Mouse (Mus musculus) limb, embryonic 12.5 days (tissue): ENCODE data around the gene Itsn1. TPM values are rescaled to one million over a fixed set of nuclear protein-coding genes. Genes with fewer than 3 reads are reported as not detected.
A peak's percentile ranks its signal among the peaks of the same experiment; 100 is the strongest.

Experiments
- ATAC-seq: fragments of 200-750 bp; cut with Nextera tagmentation; 2 replicates; pipeline ENCODE4 v1.8.0; 2017; ENCODE audit warnings: low read depth, moderate TSS enrichment; ENCODE audit not compliant: insufficient number of reproducible peaks, insufficient read depth, low FRiP score, low TSS enrichment
- H3K27ac ChIP-seq: fragments of 300-500 bp; sonication (generic); 2 replicates; pipeline ENCODE4 v1.5.1; 2016; ENCODE audit warnings: mild to moderate bottlenecking, moderate library complexity
- H3K27me3 ChIP-seq: fragments of 300-500 bp; sonication (generic); 2 replicates; pipeline ENCODE4 v1.6.1; 2016; ENCODE audit warnings: mild to moderate bottlenecking, moderate library complexity
- H3K36me3 ChIP-seq: fragments of 300-500 bp; sonication (generic); 2 replicates; pipeline ENCODE4 v1.6.1; 2016; ENCODE audit warnings: mild to moderate bottlenecking, moderate library complexity
- H3K4me1 ChIP-seq: fragments of 300-500 bp; sonication (generic); replicated peaks from 2 replicates; pipeline ENCODE4 v1.6.1; 2016
- H3K4me2 ChIP-seq: fragments of 300-500 bp; sonication (generic); 2 replicates; pipeline ENCODE4 v1.6.1; 2016; ENCODE audit warnings: mild to moderate bottlenecking, moderate library complexity
- H3K4me3 ChIP-seq: fragments of 300-500 bp; sonication (generic); replicated peaks from 2 replicates; pipeline ENCODE4 v1.5.1; 2016; ENCODE audit warnings: mild to moderate bottlenecking
- H3K9ac ChIP-seq: fragments of 300-500 bp; sonication (generic); replicated peaks from 2 replicates; pipeline ENCODE4 v1.6.1; 2016; ENCODE audit warnings: mild to moderate bottlenecking, moderate library complexity
- H3K9me3 ChIP-seq: fragments of 300-500 bp; sonication (generic); 2 replicates; pipeline ENCODE4 v1.6.1; 2016; ENCODE audit warnings: mild to moderate bottlenecking, moderate library complexity
- whole genome bisulfite sequencing: fragments of 180-500 bp; shearing (Covaris S2); methylation state at CpG from one replicate; pipeline ENCODE4 v1.1.7; 2016; 5-methylcytosine and 5-hydroxymethylcytosine counted together
- polyA plus RNA-seq: library from polyadenylated mRNA; unstranded; fragments of >200 nt; fragmentation: Nextera tagmentation; extraction: Ambion mirVana; gene quantifications from 2 replicates; pipeline ENCODE4 v1.2.1, GENCODE M21; 2016

The Itsn1 gene
- polyA plus RNA-seq, 1 experiment from 2014 or later: 39.8 TPM

DNA sequence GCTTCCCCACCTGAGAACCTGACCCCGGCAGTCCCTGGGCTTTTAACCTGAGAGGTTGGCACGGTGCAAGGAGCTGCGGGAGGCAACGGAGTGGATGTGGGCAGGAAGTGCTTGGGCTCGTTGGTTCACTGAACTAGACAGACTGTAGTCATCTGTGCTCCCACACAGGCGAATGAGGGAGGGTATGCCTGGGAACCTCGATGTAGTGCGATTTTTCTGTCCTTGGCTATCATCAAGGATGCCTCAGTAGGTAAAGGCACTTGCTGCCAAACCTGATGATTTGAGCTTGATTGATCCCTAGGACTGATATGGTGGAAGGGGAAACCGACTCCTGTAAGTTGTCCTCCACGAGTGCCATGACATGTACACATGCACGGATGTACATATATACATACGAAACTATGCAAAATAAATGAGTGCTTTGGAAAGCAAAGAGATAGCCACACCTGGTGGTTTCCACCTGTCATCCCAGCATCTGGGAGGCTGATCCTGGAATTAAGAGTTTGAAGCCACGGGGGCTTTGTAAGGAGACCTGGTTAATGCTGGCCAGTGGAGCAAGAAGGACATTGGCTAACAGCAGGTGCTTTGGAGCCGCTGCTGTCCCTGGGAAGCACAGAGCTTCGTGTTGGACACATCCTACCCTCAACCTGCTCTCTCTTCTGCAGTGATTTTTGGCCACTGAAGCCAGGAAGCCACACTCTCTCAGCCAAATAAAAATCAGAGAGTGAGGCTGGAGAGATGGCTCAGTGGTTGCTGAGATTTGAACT, 180.7 kb downstream of the Itsn1 start:
- no peak for ATAC-seq
- no peak overlapping the region for H3K4me2 ChIP-seq
- no peaks in the 10 kb centered on the region for H3K36me3 ChIP-seq
- H3K27me3 ChIP-seq: no peaks in the 10 kb centered on the region
- H3K4me3 ChIP-seq: no peak overlapping the region
- H3K4me1 ChIP-seq: no peaks in the 10 kb centered on the region
- H3K9ac ChIP-seq: no peak overlapping the region
- no peaks in the 10 kb centered on the region for H3K9me3 ChIP-seq
- 87% methylated on average over 15 of the region's 15 CpGs for WGBS
- no peak overlapping the region for H3K27ac ChIP-seq

DNA sequence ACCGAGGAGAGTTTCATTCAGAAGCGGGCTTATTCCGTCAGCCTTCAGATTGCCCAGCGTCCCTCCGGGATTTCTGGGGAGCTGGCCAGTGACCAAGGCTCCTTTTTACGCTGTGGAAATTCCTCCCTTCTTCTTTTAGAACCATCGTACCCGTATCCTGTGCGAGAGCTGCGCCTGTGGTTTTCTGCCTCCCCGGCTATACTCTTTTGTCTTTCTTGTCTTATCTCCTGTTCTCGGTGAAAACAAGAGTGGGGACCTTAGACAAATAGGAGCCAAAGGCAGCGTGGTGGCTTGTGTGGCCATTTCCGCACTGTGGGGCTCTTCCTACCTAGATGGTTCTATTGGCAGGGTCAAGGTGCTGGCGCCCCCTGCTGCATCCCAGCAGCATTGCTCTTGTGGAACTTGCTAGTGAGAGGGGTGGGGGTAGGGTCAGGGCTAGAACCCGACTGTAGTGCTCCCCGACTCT, 188.6 kb downstream of the Itsn1 start:
- peak overlapping the region; percentile 49 for H3K4me2 ChIP-seq
- H3K9me3 ChIP-seq: no peaks in the 10 kb centered on the region
- H3K9ac ChIP-seq: no peak overlapping the region
- 33% methylated on average over 17 of the region's 17 CpGs for WGBS
- no peaks in the 10 kb centered on the region for H3K27me3 ChIP-seq
- H3K27ac ChIP-seq: no peak overlapping the region
- H3K4me3 ChIP-seq: peak overlapping the region; percentile 18
- H3K36me3 ChIP-seq: no peaks in the 10 kb centered on the region
- peak; percentile 71 for ATAC-seq
- peaks cover 15% of the 10 kb centered on the region; the same call in 1 of the 2 replicates for H3K4me1 ChIP-seq

DNA sequence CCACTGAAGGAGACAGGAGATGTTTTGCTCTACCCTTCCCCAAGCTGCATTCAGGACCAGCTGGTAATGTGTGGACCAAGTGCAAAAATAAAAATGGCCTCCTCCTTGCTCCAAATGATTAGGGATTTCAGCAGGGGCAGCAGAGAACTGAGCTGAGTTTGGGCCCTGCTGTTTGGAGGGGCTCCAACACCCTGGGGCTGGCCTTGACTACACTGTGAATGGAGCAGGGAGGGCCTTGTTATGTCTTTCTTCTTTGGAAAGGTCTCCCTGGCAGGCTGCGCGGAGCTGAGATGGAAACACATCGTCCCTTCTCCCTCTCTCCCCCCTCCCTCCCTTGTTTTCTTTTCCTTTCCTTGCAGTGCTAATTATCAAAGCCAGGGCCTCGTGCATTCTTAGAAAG, 189.4 kb downstream of the Itsn1 start:
- Histone ChIP-seq H3K4me2 (no peak overlapping the region), H3K9ac (no peak overlapping the region), H3K27me3 (no peaks in the 10 kb centered on the region), H3K36me3 (peaks cover 5% of the 10 kb centered on the region), H3K9me3 (no peaks in the 10 kb centered on the region), H3K27ac (no peak overlapping the region), H3K4me3 (no peak overlapping the region), H3K4me1 (peaks cover 15% of the 10 kb centered on the region; the same call in 1 of the 2 replicates)
- ATAC-seq: no peak
- WGBS: 73% methylated on average over 4 of the region's 4 CpGs

DNA sequence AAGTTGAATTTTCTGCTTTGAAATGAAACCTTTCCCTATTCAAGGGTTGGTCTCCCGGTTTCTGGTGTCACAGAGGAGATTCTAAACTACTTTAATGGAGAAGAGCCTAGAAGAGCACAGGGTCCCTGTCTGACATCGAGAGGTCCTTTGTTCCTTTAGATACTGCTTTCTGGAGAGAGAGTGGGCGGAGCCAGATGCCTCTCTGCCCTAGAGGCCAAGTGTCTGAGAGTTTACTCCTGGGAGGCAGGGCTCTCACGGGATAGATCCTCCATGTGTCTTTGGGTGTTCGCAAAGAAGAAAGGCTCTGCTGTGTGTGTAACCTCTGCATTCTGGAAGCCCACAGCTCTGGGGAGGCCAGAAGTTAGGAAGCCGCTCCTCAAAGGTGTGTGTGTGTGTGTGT, 190.0 kb downstream of the Itsn1 start:
- no peak for ATAC-seq
- WGBS: 59% methylated on average over 6 of the region's 6 CpGs

DNA sequence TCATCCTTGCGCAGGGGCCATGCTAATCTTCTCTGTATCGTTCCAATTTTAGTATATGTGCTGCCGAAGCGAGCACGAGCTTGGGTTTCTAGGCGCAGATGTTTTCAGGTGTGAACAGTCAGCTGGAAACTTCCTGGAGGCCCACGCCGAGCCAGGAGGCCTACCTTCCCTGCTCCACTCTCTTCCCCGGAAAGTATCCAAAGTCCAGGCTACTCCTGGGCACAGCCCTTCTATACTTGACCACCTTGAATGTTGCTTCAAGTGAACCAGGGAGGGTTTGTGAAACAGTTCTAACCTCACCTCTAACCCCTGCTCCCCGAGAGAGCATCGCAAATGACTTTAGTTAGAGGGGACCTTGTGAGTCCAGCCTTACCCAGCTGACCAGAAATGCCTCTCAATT, 192.3 kb downstream of the Itsn1 start:
- WGBS: 87% methylated on average over 11 of the region's 11 CpGs
- H3K9me3 ChIP-seq: no peaks in the 10 kb centered on the region
- no peak overlapping the region for H3K4me2 ChIP-seq
- ATAC-seq: no peak
- H3K27ac ChIP-seq: no peak overlapping the region
- H3K4me1 ChIP-seq: peaks cover 15% of the 10 kb centered on the region; the same call in 1 of the 2 replicates
- H3K27me3 ChIP-seq: no peaks in the 10 kb centered on the region
- no peak overlapping the region for H3K9ac ChIP-seq
- no peak overlapping the region for H3K4me3 ChIP-seq
- peaks cover 34% of the 10 kb centered on the region for H3K36me3 ChIP-seq

More for the DNA sequence above, 190.0 kb downstream of the Itsn1 start:
- no peak overlapping the region for H3K4me2 ChIP-seq
- H3K9ac ChIP-seq: peak overlapping the region; percentile 18; the same call in 1 of the 2 replicates
- H3K36me3 ChIP-seq: peaks cover 11% of the 10 kb centered on the region
- H3K9me3 ChIP-seq: no peaks in the 10 kb centered on the region
- peaks cover 15% of the 10 kb centered on the region; the same call in 1 of the 2 replicates for H3K4me1 ChIP-seq
- no peaks in the 10 kb centered on the region for H3K27me3 ChIP-seq
- no peak overlapping the region for H3K4me3 ChIP-seq
- no peak overlapping the region for H3K27ac ChIP-seq

DNA sequence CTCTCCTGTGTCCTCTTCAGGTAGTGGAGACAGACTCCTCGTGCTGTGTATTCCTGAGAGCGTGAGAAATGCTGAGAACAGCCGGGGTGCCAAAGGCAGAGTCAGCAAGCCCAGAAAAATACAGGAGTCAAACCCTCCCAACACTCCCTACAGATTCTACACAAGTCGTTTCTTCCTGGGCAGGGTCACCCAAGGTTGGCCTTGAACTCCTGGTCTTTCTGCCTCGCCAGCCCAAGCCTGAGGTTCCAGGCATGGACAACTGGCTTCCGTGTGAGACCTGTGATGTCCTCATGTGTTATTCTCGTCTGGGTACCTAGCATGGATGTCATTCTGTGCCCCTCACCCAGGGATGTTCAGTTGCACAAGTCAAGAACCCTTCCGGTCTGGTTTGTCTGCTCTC, 193.9 kb downstream of the Itsn1 start:
- WGBS: 84% methylated on average over 8 of the region's 8 CpGs
- Histone ChIP-seq H3K36me3 (peaks cover 50% of the 10 kb centered on the region), H3K9me3 (no peaks in the 10 kb centered on the region)

DNA sequence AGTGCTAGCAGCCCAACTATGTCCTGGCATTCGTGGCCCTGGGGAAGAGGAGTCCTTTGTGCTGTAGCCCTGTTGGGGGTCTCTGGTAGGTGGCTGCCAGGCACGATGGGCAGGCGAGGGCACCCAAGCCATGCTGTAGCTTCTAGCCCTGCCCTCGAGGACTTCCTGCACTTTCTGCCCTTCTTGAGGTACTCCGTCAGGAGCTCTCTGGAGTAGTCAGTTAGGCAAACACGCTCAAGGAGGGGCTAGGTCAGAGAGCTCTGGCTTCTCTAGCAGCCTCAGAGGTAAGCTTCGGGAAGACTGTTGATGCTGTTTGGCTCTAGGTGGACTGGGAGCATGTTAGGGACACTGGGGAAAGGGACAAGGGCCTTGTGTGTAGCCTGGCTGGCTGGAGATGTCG, 195.3 kb downstream of the Itsn1 start:
- WGBS: 91% methylated on average over 8 of the region's 8 CpGs
- no peak overlapping the region for H3K4me2 ChIP-seq
- H3K4me1 ChIP-seq: no peaks in the 10 kb centered on the region
- no peak overlapping the region for H3K4me3 ChIP-seq
- 0 out of 2 replicates have a peak overlapping the region, but pooled peaks have one; percentile 4 for H3K9ac ChIP-seq
- ATAC-seq: no peak
- H3K27ac ChIP-seq: no peak overlapping the region
- no peaks in the 10 kb centered on the region for H3K9me3 ChIP-seq
- no peaks in the 10 kb centered on the region for H3K27me3 ChIP-seq
- peaks cover 64% of the 10 kb centered on the region for H3K36me3 ChIP-seq

More for the DNA sequence above, 193.9 kb downstream of the Itsn1 start:
- no peaks in the 10 kb centered on the region for H3K27me3 ChIP-seq
- H3K4me2 ChIP-seq: no peak overlapping the region
- H3K4me3 ChIP-seq: no peak overlapping the region
- ATAC-seq: no peak
- peaks cover under 1% of the 10 kb centered on the region; the same call in 1 of the 2 replicates for H3K4me1 ChIP-seq
- no peak overlapping the region for H3K9ac ChIP-seq
- H3K27ac ChIP-seq: no peak overlapping the region

DNA sequence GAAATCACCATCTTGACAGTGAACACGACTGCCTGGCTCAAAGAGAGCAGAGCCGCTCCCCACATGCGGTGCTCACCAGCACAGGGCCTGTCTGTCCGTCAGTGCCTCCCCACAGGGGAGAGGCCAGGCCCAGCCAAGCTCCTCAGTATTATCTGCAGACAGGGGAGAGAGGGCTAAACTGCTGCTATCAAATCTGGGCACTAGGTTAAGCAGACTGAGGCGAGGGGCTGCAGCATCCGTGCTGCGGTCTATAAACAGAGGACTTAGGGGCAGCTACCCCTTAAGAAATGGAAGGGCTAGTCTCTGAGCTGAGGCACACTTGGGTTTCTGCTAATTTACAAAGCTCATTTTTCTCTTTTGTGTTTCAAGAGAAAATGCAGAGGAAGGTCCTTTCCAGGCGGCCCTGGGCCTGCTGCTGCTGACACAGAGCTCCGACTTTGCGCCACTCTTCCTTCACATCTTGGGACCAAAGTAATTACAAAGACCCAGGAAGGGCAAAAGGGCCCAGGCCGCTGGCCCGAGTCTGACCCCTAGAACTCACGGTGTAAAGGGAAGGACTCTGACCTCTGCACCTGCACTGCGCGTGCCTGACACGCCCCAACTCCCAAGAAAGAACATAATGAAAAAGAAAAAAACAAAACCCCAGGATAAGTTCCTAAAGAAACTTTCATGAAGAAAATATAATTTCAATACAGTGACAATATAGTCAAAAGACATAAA, 199.0 kb downstream of the Itsn1 start:
- H3K4me1 ChIP-seq: peaks cover 10% of the 10 kb centered on the region
- no peaks in the 10 kb centered on the region for H3K9me3 ChIP-seq
- H3K36me3 ChIP-seq: peaks cover 69% of the 10 kb centered on the region
- no peak overlapping the region for H3K27ac ChIP-seq
- no peak overlapping the region for H3K9ac ChIP-seq
- WGBS: 90% methylated on average over 16 of the region's 16 CpGs
- H3K4me2 ChIP-seq: no peak overlapping the region
- no peak for ATAC-seq
- no peaks in the 10 kb centered on the region for H3K27me3 ChIP-seq
- H3K4me3 ChIP-seq: no peak overlapping the region

DNA sequence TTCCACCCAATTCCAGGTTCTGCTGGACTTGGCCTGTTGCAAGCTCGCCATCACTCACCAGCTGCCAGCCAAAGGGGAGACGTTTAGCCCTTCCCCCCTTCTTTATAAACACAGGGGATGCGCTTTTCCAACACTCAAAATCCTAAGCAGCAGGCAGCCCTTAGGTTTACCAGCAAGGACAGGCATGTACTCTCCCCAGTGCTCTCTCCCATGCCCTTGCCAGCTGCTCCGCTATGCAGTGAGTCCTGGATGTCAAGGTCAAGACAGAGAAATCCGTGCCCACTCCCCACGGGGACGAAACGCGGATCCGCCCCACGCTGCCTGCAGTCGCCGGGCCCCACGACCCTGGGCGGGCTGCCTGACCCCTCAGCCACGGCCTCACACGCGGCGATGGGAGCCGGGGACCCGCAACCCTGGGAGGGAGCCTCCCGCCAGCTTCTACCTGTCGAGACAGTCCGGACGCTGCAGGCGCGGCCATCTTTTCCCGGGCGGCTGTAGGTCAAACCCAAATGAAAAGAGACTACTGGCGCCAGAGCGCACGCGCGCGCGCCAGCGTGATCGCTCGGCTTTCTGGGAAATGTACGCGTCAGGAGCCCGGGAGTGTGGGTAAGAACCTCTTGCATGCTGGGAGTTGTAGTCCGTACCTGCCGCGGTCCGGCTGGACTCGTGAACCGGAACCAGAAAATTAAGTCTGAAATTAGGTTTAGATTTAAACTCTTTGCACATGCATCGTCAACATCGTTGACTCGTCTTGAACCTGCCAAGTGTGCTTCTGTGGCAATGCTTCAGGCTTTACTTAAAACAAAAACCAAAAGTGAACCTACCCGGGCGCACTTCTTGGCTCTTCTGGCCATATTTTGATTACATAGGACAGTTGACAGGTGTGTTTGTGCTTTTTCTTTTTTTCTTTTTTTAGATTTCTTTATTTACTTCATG, 202.3 kb downstream of the Itsn1 start:
- WGBS: 1% methylated on average over 53 of the region's 53 CpGs
- peak overlapping the region; percentile 87 for H3K4me3 ChIP-seq
- H3K36me3 ChIP-seq: peaks cover 37% of the 10 kb centered on the region
- H3K27ac ChIP-seq: peak overlapping the region; percentile 85
- peak overlapping the region; percentile 73 for H3K4me2 ChIP-seq
- peaks cover 10% of the 10 kb centered on the region for H3K4me1 ChIP-seq
- H3K27me3 ChIP-seq: no peaks in the 10 kb centered on the region
- peak overlapping the region; percentile 89 for H3K9ac ChIP-seq
- ATAC-seq: peak; percentile 93
- H3K9me3 ChIP-seq: no peaks in the 10 kb centered on the region

DNA sequence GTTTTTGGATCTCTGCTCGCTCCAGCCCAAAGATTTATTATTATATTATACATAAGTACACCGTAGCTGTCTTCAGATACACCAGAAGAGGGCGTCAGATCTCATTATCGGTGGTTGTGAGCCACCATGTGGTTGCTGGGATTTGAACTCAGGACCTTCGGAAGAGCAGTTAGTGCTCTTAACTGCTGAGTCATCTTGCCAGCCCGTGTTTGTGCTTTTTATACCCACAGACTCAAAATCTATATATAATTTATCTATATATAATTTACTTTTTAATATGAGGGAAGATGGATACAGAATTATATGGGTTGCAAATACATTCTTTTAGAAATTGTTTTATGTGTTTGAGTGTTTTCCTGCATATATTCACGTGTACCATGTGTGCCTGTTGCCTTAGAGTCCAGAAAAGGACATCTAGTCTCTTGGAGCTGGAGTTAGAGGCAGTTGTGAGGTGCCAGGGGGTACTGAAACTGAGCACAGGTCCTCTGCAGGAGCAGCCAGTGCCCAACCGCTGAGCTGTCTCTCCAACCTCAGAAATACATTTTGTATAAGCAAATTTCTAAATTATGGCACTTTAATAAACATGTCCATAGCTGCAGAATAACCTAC, 203.1 kb downstream of the Itsn1 start:
- H3K36me3 ChIP-seq: peaks cover 28% of the 10 kb centered on the region
- H3K9me3 ChIP-seq: no peaks in the 10 kb centered on the region
- H3K4me3 ChIP-seq: peak overlapping the region; percentile 87
- H3K27ac ChIP-seq: no peak overlapping the region
- H3K4me1 ChIP-seq: peaks cover 13% of the 10 kb centered on the region
- WGBS: 55% methylated on average over 8 of the region's 8 CpGs
- peak overlapping the region; percentile 73 for H3K4me2 ChIP-seq
- no peak overlapping the region for H3K9ac ChIP-seq
- no peaks in the 10 kb centered on the region for H3K27me3 ChIP-seq
- ATAC-seq: no peak
